Mouse (Mus musculus) ZHBTc4 (cell line): ENCODE data around the gene Dcaf1.

Experiments
- DNase-seq: peaks from one replicate; pipeline ENCODE4 v3.0.0-alpha.2; 2011; ENCODE audit warnings: low read depth, low spot score

Dcaf1 gene

DNA sequence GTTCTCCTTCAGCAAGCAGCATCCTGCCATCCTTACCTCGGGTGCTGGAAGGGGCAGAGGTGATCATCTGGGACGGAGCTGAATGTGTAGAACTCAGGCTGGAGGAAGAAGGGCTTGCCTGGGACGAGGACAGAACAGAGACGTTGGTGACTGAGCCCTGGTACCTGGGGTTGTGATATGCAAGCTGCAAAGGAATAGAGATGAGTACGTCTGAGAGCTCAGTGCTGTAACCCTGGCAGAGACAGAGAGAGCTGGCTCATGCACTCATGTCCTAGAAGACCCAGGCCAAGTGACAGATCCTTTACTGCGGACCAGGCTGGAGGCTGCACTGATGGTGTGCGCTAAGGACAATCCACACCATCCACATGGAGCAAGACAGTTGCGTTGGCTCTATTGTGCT lies 84.9 kb downstream of the Dcaf1 start:
- no peak for DNase-seq

DNA sequence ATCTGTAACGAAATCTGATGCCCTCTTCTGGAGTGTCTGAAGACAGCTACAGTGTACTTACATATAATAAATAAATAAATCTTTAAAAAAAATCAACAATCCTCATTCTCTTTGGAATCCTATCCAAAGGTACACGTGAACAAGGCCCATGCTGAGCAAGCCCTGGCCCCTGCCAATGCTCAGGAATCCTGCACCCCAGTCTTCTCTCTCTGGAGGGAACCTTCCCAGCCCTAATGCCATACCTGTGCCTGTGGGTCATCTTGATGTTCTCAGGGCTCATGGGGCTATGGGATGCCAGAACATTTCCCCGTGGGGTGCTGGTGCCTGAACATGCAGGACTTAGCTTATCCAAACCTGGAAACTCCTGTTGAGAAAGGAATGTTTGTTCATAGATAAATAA lies 86.5 kb downstream of the Dcaf1 start:
- DNase-seq = no peak

DNA sequence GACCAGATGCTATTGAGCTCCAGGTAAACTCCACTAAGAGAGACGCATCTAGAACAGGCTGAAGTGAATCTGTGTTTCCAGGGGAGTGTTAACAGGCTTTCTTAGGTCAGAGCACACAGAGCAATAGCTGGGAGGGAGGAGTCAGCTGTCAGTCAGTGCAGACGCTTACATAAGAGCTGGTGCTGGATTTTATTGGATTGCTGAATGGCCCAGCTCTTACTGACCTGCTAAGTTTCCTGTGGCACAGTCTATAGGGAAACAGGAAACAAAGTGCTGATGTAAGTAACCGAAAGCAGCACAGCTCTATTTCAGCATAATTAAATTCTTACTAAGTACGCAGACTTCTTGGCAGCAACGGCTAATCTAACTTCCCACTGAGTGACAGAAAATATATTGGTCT lies 87.0 kb downstream of the Dcaf1 start:
- no peak for DNase-seq

DNA sequence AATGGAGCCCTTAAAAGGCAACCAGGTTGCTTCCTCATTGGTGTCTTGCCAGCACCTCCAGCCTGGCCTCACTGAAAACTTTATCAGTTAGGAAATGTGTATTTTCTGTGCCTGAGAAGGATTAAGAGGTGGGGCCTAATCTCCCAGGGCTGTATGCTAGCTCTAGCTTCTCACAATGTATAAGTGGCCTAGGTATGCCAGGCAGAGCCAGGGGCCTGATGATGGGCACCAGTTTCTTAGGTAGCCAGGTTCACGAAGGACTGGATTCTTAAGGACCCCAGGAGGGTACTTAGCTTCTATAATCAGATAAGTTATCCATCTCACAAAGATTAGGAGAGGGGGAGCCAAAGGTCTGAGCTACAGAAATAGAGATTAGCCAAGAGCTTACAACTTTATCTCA lies 90.0 kb downstream of the Dcaf1 start:
- no peak for DNase-seq

DNA sequence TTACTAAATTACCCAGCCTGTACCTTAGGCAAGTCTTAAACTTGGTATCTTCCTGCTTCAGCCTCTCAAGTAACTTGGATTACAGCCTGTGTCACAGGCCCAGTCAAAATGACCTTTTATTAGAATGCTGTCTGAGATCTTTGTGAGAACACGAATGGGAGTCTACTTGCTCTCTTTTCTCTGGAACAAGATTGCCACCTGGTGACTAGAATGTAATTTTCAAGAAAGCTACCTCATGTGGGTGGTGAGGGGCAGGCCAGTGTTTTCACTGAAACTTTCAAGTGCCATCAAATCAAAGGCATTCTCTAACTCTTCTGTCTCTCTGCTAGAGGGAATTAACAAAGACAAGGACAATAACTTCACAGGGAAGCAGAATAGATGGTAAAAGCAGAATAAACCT lies 92.1 kb downstream of the Dcaf1 start:
- peak; percentile 9 for DNase-seq

DNA sequence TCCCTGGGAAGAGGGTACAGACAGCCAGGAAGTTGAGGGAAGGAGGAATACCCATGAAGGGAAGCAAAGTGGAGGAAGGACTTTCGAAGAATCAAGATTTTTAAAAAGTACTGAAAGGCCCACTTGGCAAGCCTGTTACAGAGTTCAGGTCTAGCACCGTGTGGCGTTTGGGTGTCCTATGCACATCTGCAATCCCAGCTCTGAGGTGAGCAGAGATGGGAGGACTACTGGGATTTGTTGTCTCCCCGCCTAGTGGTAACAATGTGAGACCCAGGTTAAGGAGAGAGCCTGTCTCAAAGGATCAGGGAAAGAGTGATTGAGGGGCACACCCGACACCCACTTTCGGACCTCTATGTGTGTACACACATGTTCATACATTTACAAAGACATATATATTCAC lies 93.2 kb downstream of the Dcaf1 start:
- DNase-seq = no peak
